Mouse (Mus musculus): ENCODE data around the gene Rmnd5a. TPM values are rescaled to one million over a fixed set of nuclear protein-coding genes. Genes with fewer than 3 reads are reported as not detected.
A peak's percentile ranks its signal among the peaks of the same experiment; 100 is the strongest.

Gene Rmnd5a
- polyA plus RNA-seq, 1 experiment: 43.2 TPM

- TF ChIP-seq CTCF (IDR thresholded peaks at IDR 0.05; ENCODE audit: borderline replicate concordance, insufficient read depth, low read length) (no peak), POLR2A (IDR thresholded peaks at IDR 0.05; ENCODE audit: low read depth, low read length) (no peak)
- 0 out of 2 replicates have a peak, but pooled peaks cover 2% of the 10 kb centered on the region for H3K4me1 ChIP-seq (ENCODE audit: control insufficient read depth, insufficient read depth, low read length)
- H3K4me3 ChIP-seq (ENCODE audit: insufficient read depth, low read length): no peak overlapping the region
Measured at GRCm38 (mm10) chr6:71420848-71421247, 19.6 kb downstream of the Rmnd5a start.

GRCm38 (mm10) chr6:71418874-71419273, 21.6 kb downstream of the Rmnd5a start:
- Histone ChIP-seq H3K4me3 (ENCODE audit: insufficient read depth, low read length) (no peak overlapping the region), H3K27ac (ENCODE audit: insufficient read depth, low read length) (peak overlapping the region; percentile 97), H3K4me1 (ENCODE audit: control insufficient read depth, insufficient read depth, low read length) (0 out of 2 replicates have a peak, but pooled peaks cover 2% of the 10 kb centered on the region)
- TF ChIP-seq POLR2A (IDR thresholded peaks at IDR 0.05; ENCODE audit: low read depth, low read length): no peak
- no peak for TF ChIP-seq CTCF (IDR thresholded peaks at IDR 0.05; ENCODE audit: borderline replicate concordance, insufficient read depth, low read length)

More at GRCm38 (mm10) chr6:71420848-71421247, 19.6 kb downstream of the Rmnd5a start:
- H3K27ac ChIP-seq (ENCODE audit: insufficient read depth, low read length): no peak overlapping the region

- TF ChIP-seq CTCF (IDR thresholded peaks at IDR 0.05; ENCODE audit: borderline replicate concordance, insufficient read depth, low read length) (no peak), POLR2A (IDR thresholded peaks at IDR 0.05; ENCODE audit: low read depth, low read length) (no peak)
- Histone ChIP-seq H3K4me1 (ENCODE audit: control insufficient read depth, insufficient read depth, low read length) (0 out of 2 replicates have a peak, but pooled peaks cover 2% of the 10 kb centered on the region), H3K27ac (ENCODE audit: insufficient read depth, low read length) (no peak overlapping the region)
Measured at GRCm38 (mm10) chr6:71415446-71415845, 25.0 kb downstream of the Rmnd5a start.

GRCm38 (mm10) chr6:71414624-71415023, 25.8 kb downstream of the Rmnd5a start:
- no peak overlapping the region for H3K4me3 ChIP-seq (ENCODE audit: insufficient read depth, low read length)
- H3K4me1 ChIP-seq (ENCODE audit: control insufficient read depth, insufficient read depth, low read length): 0 out of 2 replicates have a peak, but pooled peaks cover 2% of the 10 kb centered on the region
- TF ChIP-seq CTCF (IDR thresholded peaks at IDR 0.05; ENCODE audit: borderline replicate concordance, insufficient read depth, low read length): no peak
- no peak for TF ChIP-seq POLR2A (IDR thresholded peaks at IDR 0.05; ENCODE audit: low read depth, low read length)
- H3K27ac ChIP-seq (ENCODE audit: insufficient read depth, low read length): no peak overlapping the region

More at GRCm38 (mm10) chr6:71415446-71415845, 25.0 kb downstream of the Rmnd5a start:
- H3K4me3 ChIP-seq (ENCODE audit: insufficient read depth, low read length): no peak overlapping the region

DNA sequence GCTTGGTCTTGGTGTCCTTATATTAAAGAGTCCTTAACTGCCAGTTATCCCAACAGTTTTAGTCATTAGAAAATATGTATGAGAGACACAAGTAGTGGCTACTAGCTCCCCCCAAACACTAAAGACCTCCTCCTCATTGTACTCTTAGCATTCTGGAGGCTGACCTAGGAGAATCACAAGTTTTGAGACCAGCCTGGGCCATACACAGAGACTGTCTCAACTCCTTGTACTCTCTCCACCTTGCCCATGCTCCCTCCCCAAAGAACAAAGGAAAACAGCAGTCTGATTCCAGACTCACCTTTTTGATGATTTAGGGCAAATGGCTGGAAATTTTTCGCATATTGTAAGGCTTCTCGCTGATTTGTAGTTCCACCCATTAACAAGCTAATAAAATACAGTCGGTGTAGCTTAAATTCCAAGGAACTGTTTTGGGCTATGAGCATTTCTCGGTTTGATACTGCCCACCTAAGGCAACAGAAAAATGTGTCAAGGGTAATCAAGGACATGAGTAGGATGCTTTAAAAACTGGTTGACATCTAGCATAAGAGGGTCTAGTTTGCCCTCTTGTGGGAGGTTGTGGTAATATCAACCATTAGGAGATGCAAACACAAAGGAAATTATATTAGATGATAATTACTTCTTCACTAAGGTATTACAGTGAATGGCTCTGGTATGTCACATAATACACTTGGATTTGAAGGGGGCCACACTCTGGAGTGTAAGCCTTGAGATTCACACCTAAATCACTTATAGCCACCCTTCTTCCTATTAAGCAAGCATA, 41.4 kb downstream of the Rmnd5a start:
- no peak for TF ChIP-seq POLR2A (IDR thresholded peaks at IDR 0.05; ENCODE audit: low read depth, low read length)
- Histone ChIP-seq H3K27ac (ENCODE audit: insufficient read depth, low read length) (no peak overlapping the region), H3K4me3 (ENCODE audit: insufficient read depth, low read length) (no peak overlapping the region), H3K4me1 (ENCODE audit: control insufficient read depth, insufficient read depth, low read length) (no peaks in the 10 kb centered on the region)

DNA sequence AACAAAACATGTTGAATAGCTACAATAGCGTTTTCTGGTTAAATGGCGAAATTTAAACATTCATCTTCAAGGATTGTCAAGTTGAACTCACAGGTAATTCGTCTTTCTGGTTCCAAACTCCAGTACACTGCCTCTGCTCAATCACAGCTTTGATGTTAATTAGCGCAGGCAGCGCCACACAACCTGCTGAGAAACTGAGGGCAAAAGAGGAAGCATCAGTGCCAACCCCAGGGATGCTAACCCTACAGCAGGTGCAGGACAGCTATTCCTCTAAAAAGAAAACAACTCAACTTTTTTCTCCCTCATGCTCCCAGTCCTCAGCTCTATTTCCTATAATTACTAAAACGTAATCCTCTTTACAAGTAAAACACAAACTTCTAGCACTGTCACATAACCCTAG, 43.7 kb downstream of the Rmnd5a start:
- Histone ChIP-seq H3K4me1 (ENCODE audit: control insufficient read depth, insufficient read depth, low read length) (no peaks in the 10 kb centered on the region), H3K4me3 (ENCODE audit: insufficient read depth, low read length) (no peak overlapping the region)
- no peak for TF ChIP-seq POLR2A (IDR thresholded peaks at IDR 0.05; ENCODE audit: low read depth, low read length)
- no peak for TF ChIP-seq CTCF (IDR thresholded peaks at IDR 0.05; ENCODE audit: borderline replicate concordance, insufficient read depth, low read length)

DNA sequence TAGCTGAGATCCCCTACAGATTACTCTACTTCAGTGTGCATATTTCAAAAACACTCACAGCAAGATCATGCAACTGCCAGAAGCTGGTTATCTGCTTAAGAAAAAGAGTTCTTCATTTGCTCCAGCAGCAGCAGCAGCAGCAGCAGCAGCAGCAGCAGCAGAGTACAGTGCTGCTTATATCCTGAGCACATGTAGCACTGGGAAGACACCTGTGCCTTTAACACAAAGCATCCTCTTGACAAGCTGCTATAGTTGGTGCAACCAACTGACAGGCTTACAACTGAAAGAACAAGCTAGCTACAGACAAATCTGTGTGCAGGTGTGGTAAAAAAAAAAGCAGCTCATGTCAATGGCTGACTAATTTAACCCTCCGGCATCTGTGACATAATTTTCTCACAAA, 44.4 kb downstream of the Rmnd5a start:
- no peak overlapping the region for H3K4me3 ChIP-seq (ENCODE audit: insufficient read depth, low read length)
- no peak overlapping the region for H3K27ac ChIP-seq (ENCODE audit: insufficient read depth, low read length)
- no peaks in the 10 kb centered on the region for H3K4me1 ChIP-seq (ENCODE audit: control insufficient read depth, insufficient read depth, low read length)
- TF ChIP-seq CTCF (IDR thresholded peaks at IDR 0.05; ENCODE audit: borderline replicate concordance, insufficient read depth, low read length) (no peak), POLR2A (IDR thresholded peaks at IDR 0.05; ENCODE audit: low read depth, low read length) (no peak)

More for the DNA sequence above, 43.7 kb downstream of the Rmnd5a start:
- H3K27ac ChIP-seq (ENCODE audit: insufficient read depth, low read length): no peak overlapping the region

GRCm38 (mm10) chr6:71390496-71390895, 49.9 kb downstream of the Rmnd5a start:
- TF ChIP-seq CTCF (IDR thresholded peaks at IDR 0.05; ENCODE audit: borderline replicate concordance, insufficient read depth, low read length) (no peak), POLR2A (IDR thresholded peaks at IDR 0.05; ENCODE audit: low read depth, low read length) (no peak)
- Histone ChIP-seq H3K4me1 (ENCODE audit: control insufficient read depth, insufficient read depth, low read length) (no peaks in the 10 kb centered on the region), H3K27ac (ENCODE audit: insufficient read depth, low read length) (no peak overlapping the region), H3K4me3 (ENCODE audit: insufficient read depth, low read length) (no peak overlapping the region)

- Histone ChIP-seq H3K27ac (ENCODE audit: insufficient read depth, low read length) (no peak overlapping the region), H3K4me1 (ENCODE audit: control insufficient read depth, insufficient read depth, low read length) (no peaks in the 10 kb centered on the region), H3K4me3 (ENCODE audit: insufficient read depth, low read length) (no peak overlapping the region)
- TF ChIP-seq POLR2A (IDR thresholded peaks at IDR 0.05; ENCODE audit: low read depth, low read length): no peak
- no peak for TF ChIP-seq CTCF (IDR thresholded peaks at IDR 0.05; ENCODE audit: borderline replicate concordance, insufficient read depth, low read length)
Measured at GRCm38 (mm10) chr6:71381654-71382053, 58.8 kb downstream of the Rmnd5a start.

GRCm38 (mm10) chr6:71376711-71377110, 63.7 kb downstream of the Rmnd5a start:
- TF ChIP-seq POLR2A (IDR thresholded peaks at IDR 0.05; ENCODE audit: low read depth, low read length) (no peak), CTCF (IDR thresholded peaks at IDR 0.05; ENCODE audit: borderline replicate concordance, insufficient read depth, low read length) (no peak)
- H3K4me1 ChIP-seq (ENCODE audit: control insufficient read depth, insufficient read depth, low read length): no peaks in the 10 kb centered on the region

More at GRCm38 (mm10) chr6:71376711-71377110, 63.7 kb downstream of the Rmnd5a start:
- no peak overlapping the region for H3K4me3 ChIP-seq (ENCODE audit: insufficient read depth, low read length)
- no peak overlapping the region for H3K27ac ChIP-seq (ENCODE audit: insufficient read depth, low read length)

Measured in embryonic fibroblast, embryonic 13.5 days (primary cell).